ENCODE assay signal across 1 mouse cellular context in the genomic region with DNA sequence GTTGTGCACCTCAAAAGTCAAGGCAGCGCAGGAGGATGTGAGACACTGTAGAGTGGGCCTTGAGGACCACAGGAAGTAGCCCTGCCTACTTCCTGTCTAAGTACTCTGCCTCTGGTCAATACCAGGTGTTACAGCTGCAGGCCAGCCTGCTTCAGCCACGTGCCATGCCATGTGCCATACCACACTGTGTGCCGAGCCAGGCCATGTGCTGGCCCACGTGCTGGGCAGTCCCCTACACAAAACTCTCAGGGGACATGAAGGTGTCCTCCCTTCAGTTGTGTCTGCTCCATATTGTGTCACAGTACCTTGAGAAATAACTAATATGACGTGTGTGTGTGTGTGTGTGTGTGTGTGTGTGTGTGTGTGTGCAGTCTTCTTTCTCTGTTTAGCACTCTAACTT.
TF ChIP-seq lines count a peak whose summit lies in the region.

No protein-coding gene starts in this region.

TF ChIP-seq in CH12.LX, 34 proteins besides CTCF, POLR2A, EP300 and RAD21 (continued from another document):
- TF ChIP-seq PAX5 (IDR thresholded peaks at IDR 0.05; ENCODE audit: low read length) (no peak), MYC (IDR thresholded peaks at IDR 0.05; ENCODE audit: low read depth, low read length) (peak; percentile 89)
